Mouse (Mus musculus): ENCODE measurements around the gene Mgat5b. TPM values are rescaled to one million over a fixed set of nuclear protein-coding genes. Genes with fewer than 3 reads are reported as not detected.
"Not testable (repeated sequence)": the region's sequence is repeated elsewhere in the genome, so short reads cannot be mapped to it uniquely, and the experiment has no call there.

Mgat5b gene
- total RNA-seq (2021) = 10 to 100 TPM; 41.1 to 47.8 TPM
- long read RNA-seq, partial matches to known transcripts = 11 of 15 reads
- long read RNA-seq, other reads (novel, unspliced or antisense) = 4 of 15 reads

DNA sequence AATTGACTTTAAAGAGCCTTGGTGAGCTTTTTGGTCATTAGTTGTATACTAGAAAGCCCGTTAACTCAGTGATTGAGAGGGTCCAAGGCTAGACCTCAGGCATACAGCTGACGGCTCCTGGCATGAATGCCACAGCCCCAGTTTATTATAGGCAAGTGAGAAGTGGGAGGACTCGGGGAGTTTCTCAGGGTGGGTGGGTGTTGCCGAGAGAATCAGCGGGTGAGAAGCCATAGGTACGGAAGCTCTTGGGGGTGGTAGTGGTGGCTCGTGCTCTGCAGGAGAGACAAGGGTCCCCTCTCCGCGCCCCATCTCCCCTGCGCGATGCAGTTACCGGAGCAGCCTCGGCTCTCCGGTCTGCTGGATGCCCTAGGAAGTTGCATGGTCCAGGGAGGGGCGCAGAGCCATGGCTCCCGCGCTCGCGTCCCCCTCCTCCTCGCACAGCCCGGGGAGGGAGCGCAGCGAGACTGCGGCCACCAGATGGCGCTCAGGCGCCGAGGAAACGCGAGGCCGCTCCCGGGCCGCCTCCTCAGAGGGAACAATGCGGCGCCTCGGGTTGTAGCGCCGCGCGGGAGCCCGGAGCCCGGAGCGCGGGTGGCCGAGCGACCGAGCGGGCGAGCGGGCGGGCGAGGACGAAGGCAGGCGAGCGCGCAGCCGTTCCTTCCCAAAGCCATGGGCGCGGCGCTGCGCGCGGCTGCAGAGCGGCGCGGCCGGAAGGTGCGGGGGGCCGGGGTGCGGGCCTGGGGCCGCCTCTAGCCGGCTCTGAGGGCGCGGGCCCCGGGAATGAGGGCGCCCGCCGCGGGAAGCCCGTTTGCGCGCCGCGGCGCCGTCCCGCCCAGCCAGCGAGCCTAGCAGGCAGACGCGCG lies at the start of gene Mgat5b:
Gene Mgat5b, plus strand, starts transcription at position 541 of the 863 bp plus-strand sequence.
- peak; percentile 82 to 92 for DNase-seq (ENCODE audit: low spot score in 2 of 2)

DNA sequence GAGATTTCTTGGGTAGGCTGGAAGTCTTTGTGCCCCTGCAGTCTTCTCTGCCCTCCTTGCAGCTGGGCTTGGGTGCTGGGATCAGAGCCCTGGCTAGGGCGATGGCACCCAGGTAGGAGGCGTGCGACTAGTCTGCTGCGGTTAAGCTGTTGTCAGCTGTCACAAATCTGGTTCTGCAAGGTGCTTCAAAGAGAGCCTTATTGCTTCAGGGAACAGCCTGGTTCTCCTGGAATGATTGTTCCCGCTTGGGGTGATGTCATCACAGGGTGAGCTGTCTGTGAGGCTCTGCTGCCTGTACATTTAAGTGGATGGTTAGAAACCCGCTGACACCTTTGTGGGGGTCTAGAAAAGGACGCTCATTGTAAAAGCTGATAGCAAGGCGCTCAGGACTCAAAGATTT lies 49.4 kb upstream of the Mgat5b start:
- no peak for DNase-seq (ENCODE audit: low spot score in 2 of 2)

DNA sequence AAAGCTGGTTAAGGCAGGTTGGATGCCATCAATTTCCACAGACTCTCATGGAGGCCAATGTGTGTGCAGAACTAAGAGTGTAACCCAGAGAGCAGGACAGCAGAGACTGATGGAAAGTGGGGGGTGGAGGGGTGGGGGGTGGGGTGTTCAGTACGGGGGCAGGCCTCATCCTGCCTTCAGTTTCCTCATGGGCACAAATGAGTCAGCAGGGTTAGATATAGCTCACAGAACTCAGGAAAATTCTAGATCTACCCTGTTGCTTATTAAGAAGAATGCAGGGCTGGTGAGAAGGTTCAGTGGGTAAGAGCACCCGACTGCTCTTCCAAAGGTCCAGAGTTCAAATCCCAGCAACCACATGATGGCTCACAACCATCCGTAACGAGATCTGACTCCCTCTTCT lies 49.0 kb upstream of the Mgat5b start:
- DNase-seq (ENCODE audit: low spot score in 2 of 2) = no peak

DNA sequence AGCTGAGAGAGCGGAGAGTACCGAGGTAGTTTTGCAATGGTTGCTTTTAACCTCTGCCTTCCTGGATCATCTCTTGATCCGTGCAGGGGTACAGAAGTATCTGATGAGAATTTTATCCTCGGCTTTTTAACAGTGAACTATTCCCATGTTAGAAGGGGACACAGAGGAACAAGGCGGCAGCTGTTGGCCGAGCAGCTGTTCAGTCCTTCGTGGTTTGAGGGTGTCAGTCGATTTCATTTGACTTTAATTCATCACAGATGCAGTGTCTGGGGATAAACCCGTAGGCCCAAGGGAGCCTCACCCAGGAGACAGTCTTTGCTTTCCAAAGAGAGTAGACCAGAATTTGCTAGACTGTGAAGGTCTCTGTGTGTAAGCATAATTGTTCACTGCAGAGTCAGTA lies 47.1 kb upstream of the Mgat5b start:
- DNase-seq (ENCODE audit: low spot score in 2 of 2) = no peak

DNA sequence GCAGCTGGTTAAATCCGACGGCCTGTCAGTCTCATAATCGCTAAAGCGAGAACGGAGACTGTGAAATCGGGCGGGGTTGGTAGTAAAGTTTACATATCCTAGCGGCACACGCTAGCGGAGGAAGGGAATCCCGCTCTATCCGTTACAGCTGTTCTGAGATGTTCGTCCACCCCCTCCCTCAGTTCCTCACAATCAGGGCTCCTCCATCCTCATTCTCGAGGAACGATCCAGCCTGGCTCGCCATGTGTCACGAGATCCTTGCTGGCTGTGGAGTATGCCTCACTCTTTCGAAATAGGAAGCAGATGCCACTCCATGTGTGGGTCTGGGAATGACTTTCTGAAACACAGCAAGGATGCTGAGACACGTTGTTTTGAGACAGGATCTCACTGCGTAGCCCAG lies 44.7 kb upstream of the Mgat5b start:
- DNase-seq (ENCODE audit: low spot score in 2 of 2) = peak; percentile 62 to 79

DNA sequence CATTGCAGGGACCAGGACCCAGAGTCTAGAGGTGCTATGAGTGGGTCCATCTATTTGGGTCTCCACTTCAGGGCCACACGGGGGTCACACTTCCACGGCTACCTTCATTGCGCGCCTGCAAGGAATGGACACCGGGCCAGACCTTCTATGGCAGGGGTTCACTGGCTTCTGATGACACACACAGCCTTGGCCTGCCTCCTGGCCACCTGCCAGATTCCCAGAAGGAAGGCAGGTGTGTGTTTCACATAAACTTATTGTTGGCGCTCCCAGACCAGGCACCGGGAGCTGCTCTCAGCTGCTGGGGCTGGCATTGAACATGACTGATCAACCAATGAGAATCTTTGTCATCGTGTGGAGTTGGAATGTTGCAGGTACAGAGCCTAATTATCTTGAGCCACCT lies 40.2 kb upstream of the Mgat5b start:
- no peak for DNase-seq (ENCODE audit: low spot score in 2 of 2)

DNA sequence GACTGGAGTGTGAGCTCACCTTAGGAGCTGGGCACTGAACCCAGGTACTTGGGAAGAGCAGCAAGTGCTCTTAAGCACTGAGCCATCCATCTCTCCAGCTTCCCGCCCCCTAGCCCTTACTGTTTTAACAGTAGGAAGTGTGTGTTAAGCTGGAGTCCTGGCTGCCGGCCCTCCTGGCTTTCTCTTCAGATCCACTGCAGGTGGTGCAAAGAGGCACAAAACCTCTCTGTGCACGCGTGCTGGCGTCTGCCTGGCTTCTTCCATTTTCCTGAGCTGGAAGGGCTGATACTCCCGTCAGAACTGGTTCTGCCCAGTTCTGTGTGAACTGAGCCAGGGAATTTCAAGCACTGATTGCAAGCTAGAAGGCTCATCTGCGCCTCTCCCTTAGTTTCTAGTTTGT lies 37.8 kb upstream of the Mgat5b start:
- peak in 1 of 2 experiments; percentile 29 for DNase-seq (ENCODE audit: low spot score in 2 of 2)

DNA sequence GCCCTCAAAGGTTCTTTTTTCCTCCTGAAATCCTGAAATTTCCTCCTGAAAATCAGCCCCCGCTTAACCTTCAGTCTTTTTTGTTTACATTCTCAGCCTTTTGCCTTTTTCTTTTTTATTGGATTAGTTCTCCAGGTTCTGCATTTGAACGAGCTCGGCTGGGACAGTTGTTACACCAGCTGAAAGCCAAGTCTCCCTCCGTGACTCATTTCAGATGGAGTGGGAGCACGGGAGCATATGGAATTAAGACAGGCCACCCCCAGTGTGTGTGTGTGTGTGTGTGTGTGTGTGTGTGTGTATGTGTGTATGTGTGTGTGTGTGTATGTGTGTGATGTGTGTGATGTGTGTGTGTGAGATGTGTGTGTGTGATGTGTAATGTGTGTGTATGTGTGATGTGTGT lies 37.2 kb upstream of the Mgat5b start:
- DNase-seq (ENCODE audit: low spot score in 2 of 2) = peak in 1 of 2 experiments; percentile 30

DNA sequence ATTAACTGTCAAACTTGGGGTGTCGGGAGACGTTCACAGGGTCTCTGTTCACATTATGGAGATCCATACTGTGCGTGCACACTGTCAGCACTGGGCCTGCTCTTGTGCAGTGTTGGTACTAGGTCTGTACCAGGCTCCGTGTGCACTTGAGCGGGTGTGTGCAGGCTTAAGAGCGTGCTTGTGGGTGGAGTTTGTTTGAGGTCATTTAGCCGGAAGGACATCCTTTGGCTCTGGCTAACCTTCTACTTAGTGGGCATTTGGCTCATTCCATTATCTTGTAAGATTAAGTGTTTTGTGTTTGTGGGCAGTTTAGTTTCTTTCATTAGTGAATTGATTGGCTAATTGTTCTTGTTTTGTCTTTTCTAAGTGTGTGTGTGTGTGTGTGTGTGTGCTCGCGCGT lies 36.2 kb upstream of the Mgat5b start:
- DNase-seq (ENCODE audit: low spot score in 2 of 2) = no peak

DNA sequence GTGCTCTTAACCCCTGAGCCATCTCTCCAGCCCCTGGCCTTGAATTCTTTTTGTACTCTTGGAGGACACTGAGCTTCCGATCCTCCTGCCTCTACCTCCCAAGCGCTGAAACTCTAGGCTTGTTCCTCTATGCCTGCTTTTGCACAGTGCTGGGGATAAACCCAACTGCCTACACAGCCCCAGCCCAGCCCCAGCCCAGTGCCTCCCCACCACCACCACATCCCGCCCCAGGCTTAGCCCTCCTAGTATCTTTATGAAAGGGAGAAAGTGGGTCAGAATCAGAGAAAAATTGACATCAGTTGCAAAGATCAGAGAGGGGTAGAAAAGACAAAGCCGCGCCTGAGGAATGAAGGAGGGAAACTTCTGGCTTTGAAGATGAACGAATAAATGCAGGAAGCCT lies 34.6 kb upstream of the Mgat5b start:
- DNase-seq (ENCODE audit: low spot score in 2 of 2) = no peak

DNA sequence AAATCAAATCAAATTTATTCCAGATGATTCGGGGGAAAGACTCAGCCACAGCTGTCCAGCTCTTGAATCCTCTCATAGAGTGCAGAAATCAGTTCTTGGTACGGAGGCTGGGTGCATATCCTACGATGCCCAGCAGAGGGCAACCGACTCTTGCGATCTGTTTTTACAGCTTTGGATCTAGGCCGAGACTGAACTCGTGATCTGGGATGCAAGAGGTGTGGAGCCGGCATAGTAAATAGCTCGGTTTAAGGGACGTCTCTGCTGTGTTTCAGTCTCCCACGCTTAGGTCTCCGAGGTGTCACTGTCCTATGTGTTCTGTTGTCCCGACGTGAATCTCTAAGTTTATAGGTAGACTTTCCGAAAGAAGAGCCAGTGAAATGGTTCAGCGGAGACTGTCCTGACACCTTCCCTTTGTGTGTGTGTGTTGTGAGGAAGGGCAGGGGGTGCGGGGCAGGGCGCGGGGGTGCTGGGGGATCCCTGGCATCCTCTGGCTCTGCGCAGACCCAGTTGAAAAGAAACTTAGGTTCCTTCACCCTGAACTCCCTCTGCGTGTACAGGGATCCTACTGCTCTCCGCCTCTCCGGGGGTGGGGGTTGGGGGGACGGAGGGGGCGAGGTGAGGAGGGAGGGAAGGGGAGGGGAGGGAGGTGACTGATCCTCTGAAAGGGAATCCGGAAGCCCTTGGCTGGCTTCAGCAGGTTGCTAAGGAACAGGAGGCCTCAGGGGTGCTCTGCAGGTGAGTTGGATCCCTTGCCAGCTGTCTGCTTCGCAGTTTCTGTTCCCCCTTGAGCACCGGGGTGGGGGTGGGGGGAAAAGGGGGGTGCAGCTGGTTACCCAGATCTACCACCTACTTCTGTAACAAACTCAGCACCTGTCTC lies 33.1 kb upstream of the Mgat5b start:
- DNase-seq (ENCODE audit: low spot score in 2 of 2) = peak; percentile 75 to 95

DNA sequence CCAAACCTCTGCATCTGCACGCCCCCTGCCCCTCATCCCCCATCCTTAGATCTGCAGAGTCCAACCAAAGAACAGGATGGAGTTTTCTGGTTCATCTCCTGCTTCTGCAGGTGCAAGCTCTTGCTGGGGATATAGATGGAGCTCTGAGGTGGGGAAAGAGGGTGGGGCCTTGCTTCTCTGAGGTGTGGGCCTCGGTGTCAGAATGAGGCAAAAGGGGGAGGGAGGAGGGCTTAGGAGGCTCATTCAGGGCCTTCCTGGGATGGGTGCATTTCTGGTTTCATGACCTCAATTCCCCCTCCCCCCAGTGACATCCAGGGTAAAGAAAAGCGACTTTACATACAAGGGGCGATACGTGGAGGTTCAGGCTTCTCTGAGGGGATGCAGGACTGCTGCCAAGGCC lies 31.5 kb upstream of the Mgat5b start:
- no peak for DNase-seq (ENCODE audit: low spot score in 2 of 2)

DNA sequence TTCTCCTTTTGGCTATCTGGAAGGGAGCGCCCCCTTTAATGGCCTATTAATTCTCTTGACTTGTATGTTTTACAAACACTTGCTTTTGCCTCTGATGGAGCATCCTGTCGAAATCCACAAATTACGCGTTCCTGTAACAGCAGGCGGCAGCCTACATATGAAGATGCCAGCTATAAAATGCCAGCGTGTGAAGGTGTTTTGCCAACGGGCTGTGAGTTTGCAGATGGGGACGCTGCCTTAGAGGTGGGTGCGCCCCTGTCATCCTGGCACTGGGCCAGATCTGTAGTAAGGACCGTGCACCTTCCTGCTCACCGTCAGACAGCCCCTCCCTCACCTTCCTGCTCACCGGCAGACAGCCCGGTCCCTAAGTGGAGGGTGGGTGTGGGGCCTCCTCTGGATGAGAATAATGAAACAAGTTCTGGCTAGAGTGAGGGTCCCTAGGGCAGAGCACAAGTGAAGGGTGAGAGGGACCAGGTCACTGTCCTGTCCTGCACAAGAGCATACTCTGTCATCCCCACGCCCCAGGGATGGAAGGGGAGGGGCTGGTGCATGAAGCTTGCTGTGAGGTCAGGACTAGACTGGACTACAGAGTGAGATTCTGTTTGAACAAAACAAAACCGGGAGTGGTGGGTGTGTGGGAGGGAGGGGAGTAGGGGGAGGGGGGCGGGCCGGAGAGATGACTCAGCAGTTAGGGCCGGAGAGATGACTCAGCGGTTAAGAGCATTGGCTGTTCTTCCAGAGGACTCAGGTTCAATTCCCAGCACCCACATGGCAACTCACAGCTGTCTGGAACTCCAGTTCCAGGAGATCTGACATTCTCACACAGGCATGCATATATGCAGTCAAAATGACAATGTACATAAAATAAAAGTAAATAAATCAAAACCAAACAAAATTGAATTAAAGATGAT lies 24.9 kb upstream of the Mgat5b start:
- no peak for DNase-seq (ENCODE audit: low spot score in 2 of 2)

DNA sequence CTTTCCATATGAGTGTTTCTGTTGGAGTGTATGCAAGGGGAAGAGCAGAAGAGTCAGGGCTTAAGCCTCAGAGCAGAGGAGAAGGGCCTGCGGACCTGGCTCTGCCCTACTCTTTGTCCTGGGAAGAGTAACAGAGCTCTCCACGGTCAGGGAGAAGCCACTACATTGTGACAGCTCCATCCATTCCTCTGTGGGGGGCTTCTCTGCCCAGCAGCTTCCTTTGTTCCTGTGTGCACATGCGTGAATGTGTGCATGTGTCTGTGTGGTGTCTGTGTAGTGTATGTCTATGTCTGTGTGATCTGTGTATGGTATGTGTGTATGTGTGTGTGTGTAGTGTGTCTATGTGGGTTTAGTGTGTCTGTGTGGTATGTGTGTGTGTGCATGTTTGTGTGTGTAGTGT lies 23.3 kb upstream of the Mgat5b start:
- DNase-seq (ENCODE audit: low spot score in 2 of 2) = no peak

DNA sequence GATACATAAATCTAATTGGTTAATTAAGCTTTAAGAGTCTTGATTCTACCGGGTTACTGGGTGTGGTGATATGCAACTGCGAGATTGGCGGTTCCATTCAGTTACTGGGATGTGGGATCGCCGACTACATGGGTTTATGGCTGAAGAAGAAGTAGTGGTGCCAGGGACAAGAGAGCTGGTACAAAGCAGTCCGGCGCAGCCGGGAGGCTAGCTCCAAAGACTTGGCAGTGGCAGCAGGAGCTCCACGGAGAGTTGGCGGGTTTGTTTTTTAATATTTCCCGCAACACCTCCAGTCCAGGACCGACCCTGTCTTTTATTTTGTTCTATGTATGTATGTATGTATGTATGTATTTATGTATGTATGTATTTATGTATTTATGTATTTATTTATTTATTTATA lies 19.4 kb upstream of the Mgat5b start:
- DNase-seq (ENCODE audit: low spot score in 2 of 2) = no peak

DNA sequence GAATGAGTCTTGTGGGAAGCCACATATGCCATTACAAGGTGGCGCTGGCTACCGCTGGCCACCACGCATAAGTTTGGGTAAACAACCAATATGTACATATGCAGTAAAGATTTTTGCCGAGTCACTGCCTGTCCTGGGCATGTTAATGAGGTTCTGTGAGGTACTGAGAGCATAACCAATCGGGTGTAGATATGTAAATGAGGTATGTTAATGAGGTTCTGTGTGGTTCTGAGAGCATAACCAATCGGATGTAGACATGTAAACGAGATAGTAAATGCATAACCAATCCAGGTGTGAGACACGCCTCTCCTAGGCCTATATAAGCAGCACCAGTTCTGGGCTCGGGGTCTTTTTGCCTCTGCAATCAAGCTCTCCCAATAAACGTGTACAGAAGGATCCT lies 16.1 kb upstream of the Mgat5b start:
- DNase-seq (ENCODE audit: low spot score in 2 of 2) = not testable (repeated sequence)

DNA sequence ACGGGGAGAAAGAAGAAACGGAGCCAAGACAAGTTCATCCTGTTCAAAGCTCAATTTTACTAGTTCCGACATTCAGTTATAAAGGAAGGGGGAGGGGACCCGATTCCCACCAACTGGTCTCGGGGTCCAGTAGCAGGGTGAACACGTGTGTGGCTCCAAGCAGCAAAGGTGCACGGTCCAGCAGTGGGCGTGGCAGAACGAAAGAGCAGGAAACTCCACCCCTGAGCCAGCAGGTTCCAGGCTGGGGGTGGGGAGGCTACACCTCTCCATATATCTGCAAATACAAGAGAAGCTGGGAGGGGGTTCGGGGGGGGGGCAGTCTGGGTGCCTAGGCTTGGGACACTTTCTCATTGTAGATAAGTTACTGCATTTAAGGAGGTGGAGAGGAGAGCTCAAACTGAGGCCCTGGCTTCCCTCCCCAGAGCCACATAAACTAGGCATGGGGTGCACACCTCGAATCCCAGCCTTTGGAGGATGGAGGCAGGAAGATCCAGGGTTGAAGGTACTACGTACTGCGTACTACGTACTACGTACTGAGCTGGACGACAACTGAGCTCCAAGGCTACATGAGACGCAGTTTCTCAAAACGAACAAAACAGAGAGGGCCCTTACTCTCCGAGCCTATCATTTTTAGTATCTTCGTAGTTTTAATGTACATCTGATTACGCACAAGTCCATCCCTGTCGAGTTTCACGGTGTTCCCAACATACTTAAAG lies 12.8 kb upstream of the Mgat5b start:
- DNase-seq (ENCODE audit: low spot score in 2 of 2) = peak in 1 of 2 experiments; percentile 11

DNA sequence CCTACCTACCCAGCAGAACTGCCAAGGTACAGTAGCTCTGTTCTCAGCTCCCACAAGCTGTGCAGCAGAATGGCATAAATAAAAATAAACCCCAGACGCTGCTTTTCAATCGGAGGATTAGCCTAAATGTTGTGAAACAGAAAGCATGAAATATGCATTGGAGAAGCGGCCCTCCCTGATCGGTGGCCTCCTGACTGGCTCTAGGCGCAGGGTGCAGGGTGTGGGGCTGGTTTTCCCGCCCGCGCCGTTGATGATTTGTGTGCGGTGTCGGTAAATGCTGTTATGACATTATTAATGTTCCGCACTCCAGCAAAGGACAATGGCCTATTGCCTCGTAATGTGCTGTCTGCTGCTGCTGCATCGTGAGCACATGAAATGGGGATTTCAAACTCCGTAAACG lies 5.1 kb upstream of the Mgat5b start:
- peak in 1 of 2 experiments; percentile 53 for DNase-seq (ENCODE audit: low spot score in 2 of 2)

DNA sequence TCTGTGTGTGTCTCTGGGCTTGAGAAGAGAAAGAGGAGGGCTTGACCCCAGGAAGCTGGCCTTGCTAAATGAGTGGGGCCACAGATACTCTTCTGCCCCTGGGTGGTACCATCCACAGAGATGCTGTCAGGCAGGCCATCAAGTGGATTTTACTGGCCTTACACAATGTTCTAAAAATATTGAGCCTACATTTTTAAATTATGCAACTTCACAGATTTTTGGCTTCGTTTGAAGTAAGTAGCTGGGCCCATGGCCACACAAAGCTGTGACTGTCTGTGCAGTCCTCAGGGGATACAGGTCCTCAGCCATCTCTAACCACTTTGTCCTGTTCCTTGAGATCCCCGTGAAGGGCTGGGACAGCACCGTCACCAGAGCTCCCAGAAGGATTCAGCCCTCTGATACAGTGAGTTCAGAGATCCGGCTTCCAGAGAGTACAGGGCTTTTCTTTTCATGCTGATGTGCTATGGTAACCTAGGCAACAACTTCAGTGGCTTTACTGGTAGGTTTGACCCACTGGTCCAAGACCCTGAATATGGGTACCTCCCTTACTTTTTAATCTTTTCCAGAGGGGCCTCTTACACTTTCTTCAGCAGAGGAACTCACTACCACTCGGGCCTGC lies 4.3 kb upstream of the Mgat5b start:
- DNase-seq (ENCODE audit: low spot score in 2 of 2) = peak in 1 of 2 experiments; percentile 37

DNA sequence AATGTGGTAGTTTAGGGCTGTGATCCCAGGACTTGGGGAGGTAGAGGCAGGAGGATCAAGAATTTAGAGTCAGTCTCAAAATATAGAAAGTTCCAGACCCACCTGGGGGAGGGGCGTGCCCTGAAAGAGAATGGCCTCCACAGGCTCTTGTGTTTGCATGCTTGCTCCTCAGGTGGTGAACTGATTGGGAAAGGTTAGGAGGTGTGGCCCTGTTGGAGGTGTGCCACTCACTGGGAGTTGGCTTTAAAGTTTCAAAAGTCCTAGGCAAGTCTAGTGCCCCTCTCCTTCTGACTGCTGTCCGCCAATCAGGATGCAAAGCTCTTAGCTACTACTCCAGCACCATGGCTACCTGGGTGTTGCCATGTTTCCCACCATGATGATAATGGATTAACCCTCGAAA lies 3.4 kb upstream of the Mgat5b start:
- no peak for DNase-seq (ENCODE audit: low spot score in 2 of 2)

Measured in layer of hippocampus, adult 18-20 months (tissue).